9 mouse cellular contexts compared by ENCODE assay signal in the genomic region with DNA sequence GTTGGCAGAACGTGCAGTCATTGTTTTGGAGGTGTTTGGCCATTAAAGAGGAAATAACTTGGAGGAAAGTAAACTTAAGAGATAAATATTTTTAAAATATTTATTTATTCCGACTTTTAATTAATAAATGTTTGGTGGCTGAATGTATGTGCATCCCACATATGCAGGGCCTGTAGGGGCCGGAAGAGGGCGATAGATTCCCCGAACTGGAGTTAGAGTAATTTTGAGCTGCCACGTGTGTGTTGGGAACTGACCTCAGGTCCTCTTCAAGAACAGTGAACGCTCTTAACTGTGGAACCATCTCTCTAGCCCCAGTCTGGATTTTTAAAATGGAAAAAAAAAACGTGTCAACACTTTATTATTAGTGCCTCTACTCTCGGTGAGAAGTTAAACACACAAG. TPM values are rescaled to one million over a fixed set of nuclear protein-coding genes. Genes with fewer than 3 reads are reported as not detected.
A peak's percentile ranks its signal among the peaks of the same experiment; 100 is the strongest.
DNase-seq lines count a peak whose midpoint lies in the region; ATAC-seq lines count a peak whose summit lies in the region.
"Had no signal": no experiment of that assay in that cellular context is flagged by ENCODE, and none has a peak within 500 bp of the region (broad histone marks: within the 10 kb centered on the region; RNA-seq: fewer than 3 reads in every experiment).

No protein-coding gene starts in this region.

- no peaks in the 10 kb centered on the region for H3K36me3 ChIP-seq in heart, embryonic 12.5 days
- no peaks in the 10 kb centered on the region for H3K36me3 ChIP-seq in stomach, embryonic 15.5 days

- H3K4me2 ChIP-seq in heart, embryonic 12.5 days: peak overlapping the region; percentile 56
- H3K4me2 ChIP-seq in stomach, embryonic 15.5 days: peak overlapping the region; percentile 40

- H3K27ac ChIP-seq in heart, embryonic 12.5 days (ENCODE audit: poor library complexity, severe bottlenecking): no peak overlapping the region
- H3K27ac ChIP-seq in stomach, embryonic 15.5 days: no peak overlapping the region

- intact Hi-C loops in heart, postnatal 25 days (cut with DNase I): loop anchor here (5.0 to 10.0 kb wide), 3 partner anchors 64 to 341 kb away; partner anchors contain the start of genes Fyttd1 and Rubcn

- H3K4me1 ChIP-seq in heart, embryonic 12.5 days (replicated peaks): peaks cover 13% of the 10 kb centered on the region; the same call in 1 of the 2 replicates
- H3K4me1 ChIP-seq in stomach, embryonic 15.5 days: peaks cover 10% of the 10 kb centered on the region; the same call in 1 of the 2 replicates

- 50% methylated on average over 9 of the region's 9 CpGs for WGBS in heart, embryonic 12.5 days
- 46% methylated on average over 9 of the region's 9 CpGs for WGBS in stomach, embryonic 15.5 days

- H3K4me3 ChIP-seq in heart, embryonic 12.5 days: no peak overlapping the region
- no peak overlapping the region for H3K4me3 ChIP-seq in stomach, embryonic 15.5 days (replicated peaks)

- no peak for ATAC-seq in heart, embryonic 12.5 days (ENCODE audit: insufficient number of reproducible peaks, low FRiP score)
- ATAC-seq in stomach, embryonic 15.5 days (ENCODE audit: insufficient read depth, low FRiP score, low read depth): no peak

- no peaks in the 10 kb centered on the region for H3K9me3 ChIP-seq in heart, embryonic 12.5 days (replicated peaks)
- no peaks in the 10 kb centered on the region for H3K9me3 ChIP-seq in stomach, embryonic 15.5 days

- no peaks in the 10 kb centered on the region for H3K27me3 ChIP-seq in heart, embryonic 12.5 days (replicated peaks)
- H3K27me3 ChIP-seq in stomach, embryonic 15.5 days (replicated peaks): no peaks in the 10 kb centered on the region

- no peak overlapping the region for H3K9ac ChIP-seq in heart, embryonic 12.5 days
- H3K9ac ChIP-seq in stomach, embryonic 15.5 days: no peak overlapping the region

- no peak for DNase-seq in heart, postnatal 25 days (ENCODE audit: low spot score)
- peak; percentile 23 for DNase-seq in retina, embryonic 14.5 days (ENCODE audit: low spot score)
- DNase-seq in retina, postnatal 1 day: no peak
- DNase-seq in heart, postnatal 4 days: peak; percentile 31
- DNase-seq in left cerebral cortex, adult 11 months (ENCODE audit: low spot score): no peak
- DNase-seq in gastrocnemius, adult 8-10 months (ENCODE audit: low spot score in 2 of 2): no peak

RNA-seq across cellular contexts. Expression of gene Smbd1, which starts 3.1 kb away (rescaled TPM):
- polyA plus RNA-seq in heart, embryonic 12.5 days (2016; fragmentation: Nextera tagmentation; extraction: Ambion mirVana): not detected in 2 replicates
- not detected for total RNA-seq in heart, postnatal 25 days (2021)
- not detected for total RNA-seq in heart, postnatal 4 days (2021)
- polyA plus RNA-seq in stomach, embryonic 15.5 days (2015; fragmentation: Nextera tagmentation; extraction: Ambion mirVana): 0.27 TPM in 1 of 2 replicates, not detected in the other
- total RNA-seq in gastrocnemius, adult 8-10 months (2022): not detected
- polyA plus RNA-seq: embryonic facial prominence, embryonic 11.5 days had no signal

RNA-seq across cellular contexts. Expression of gene Muc20, which starts 16.1 kb away (rescaled TPM):
- 0.09 and 0.15 TPM in 2 replicates for polyA plus RNA-seq in heart, embryonic 12.5 days (2016; fragmentation: Nextera tagmentation; extraction: Ambion mirVana)
- under 1 TPM in 1 of 2 experiments, not detected in 1; 0.22 TPM for total RNA-seq in heart, postnatal 25 days (2021)
- total RNA-seq in heart, postnatal 4 days (2021): under 1 TPM in 1 of 2 experiments, not detected in 1; 0.14 TPM
- 0.06 and 0.08 TPM in 2 replicates for polyA plus RNA-seq in stomach, embryonic 15.5 days (2015; fragmentation: Nextera tagmentation; extraction: Ambion mirVana)
- total RNA-seq in gastrocnemius, adult 8-10 months (2022): under 1 TPM; 0.34 to 0.70 (median 0.42) TPM
- polyA plus RNA-seq: embryonic facial prominence, embryonic 11.5 days had no signal

Comparison
In these comparisons a context has a peak if more than half of its experiments do, and no peak if none do; other contexts are left out.
1. DNase-seq: peak in retina, embryonic 14.5 days (single experiment) and heart, postnatal 4 days (single experiment); none in heart, postnatal 25 days (single experiment), retina, postnatal 1 day (single experiment), left cerebral cortex, adult 11 months (single experiment) and gastrocnemius, adult 8-10 months (0 of 2).